Mouse (Mus musculus) embryonic facial prominence, embryonic 14.5 days (tissue): ENCODE results near the gene Rad51b. TPM values are rescaled to one million over a fixed set of nuclear protein-coding genes. Genes with fewer than 3 reads are reported as not detected.

Source experiments
- ATAC-seq: fragments of 200-750 bp; cut with Nextera tagmentation; 2 replicates; pipeline ENCODE4 v1.8.0; 2017; ENCODE audit warnings: low read depth, moderate number of reproducible peaks, moderate TSS enrichment
- DNase-seq: peaks from one replicate; pipeline ENCODE4 v3.0.0-alpha.2; 2015; ENCODE audit warnings: low spot score
- H3K27ac ChIP-seq: fragments of 300-500 bp; sonication (generic); replicated peaks from 2 replicates; pipeline ENCODE4 v1.5.1; 2014; ENCODE audit warnings: low read depth, mild to moderate bottlenecking, low read length, moderate library complexity
- H3K27me3 ChIP-seq: fragments of 300-500 bp; sonication (generic); replicated peaks from 2 replicates; pipeline ENCODE4 v1.6.1; 2014; ENCODE audit warnings: low read length; ENCODE audit not compliant: control insufficient read depth, insufficient read depth
- H3K36me3 ChIP-seq: fragments of 300-500 bp; sonication (generic); 2 replicates; pipeline ENCODE4 v1.6.1; 2014; ENCODE audit warnings: low read length, mixed read lengths; ENCODE audit not compliant: control insufficient read depth, insufficient read depth
- H3K4me1 ChIP-seq: fragments of 300-500 bp; sonication (generic); 2 replicates; pipeline ENCODE4 v1.6.1; 2014; ENCODE audit warnings: antibody characterized with exemption, low read length; ENCODE audit not compliant: control insufficient read depth, insufficient read depth
- H3K4me2 ChIP-seq: fragments of 300-500 bp; sonication (generic); 2 replicates; pipeline ENCODE4 v1.6.1; 2014; ENCODE audit warnings: low read depth, mild to moderate bottlenecking, low read length, moderate library complexity, mixed read lengths
- H3K4me3 ChIP-seq: fragments of 300-500 bp; sonication (generic); 2 replicates; pipeline ENCODE4 v1.5.1; 2014; ENCODE audit warnings: low read depth, mild to moderate bottlenecking, low read length
- H3K9ac ChIP-seq: fragments of 300-500 bp; sonication (generic); 2 replicates; pipeline ENCODE4 v1.6.1; 2014; ENCODE audit warnings: low read depth, mild to moderate bottlenecking, low read length, moderate library complexity, mixed read lengths
- H3K9me3 ChIP-seq: fragments of 300-500 bp; sonication (generic); 2 replicates; pipeline ENCODE4 v1.6.1; 2016; ENCODE audit warnings: low read length; ENCODE audit not compliant: control insufficient read depth
- WGBS: fragments of 180-500 bp; shearing (Covaris S2); extraction: QIAGEN DNeasy Blood & Tissue Kit; methylation state at CpG from one replicate; pipeline ENCODE4 v1.1.7; 2014; 5-methylcytosine and 5-hydroxymethylcytosine counted together
- polyA plus RNA-seq: library from polyadenylated mRNA; unstranded; fragments of >200 nt; fragmentation: Nextera tagmentation; extraction: Ambion mirVana; gene quantifications from 2 replicates; pipeline ENCODE4 v1.2.1, GENCODE M21; 2014

The Rad51b gene
- polyA plus RNA-seq, 1 experiment from 2014 or later, result 5.1 TPM

- DNase-seq (peak; percentile 93), ATAC-seq (peak; percentile 57; the same call in 1 of the 2 replicates)
- Histone ChIP-seq H3K9ac (no peak overlapping the region), H3K9me3 (no peaks in the 10 kb centered on the region), H3K27ac (peak overlapping the region; percentile 81), H3K27me3 (no peaks in the 10 kb centered on the region), H3K4me1 (peaks cover 29% of the 10 kb centered on the region), H3K4me3 (no peak overlapping the region), H3K4me2 (peak overlapping the region; percentile 30), H3K36me3 (no peaks in the 10 kb centered on the region)
- 25% methylated on average over 10 of the region's 10 CpGs for WGBS
Measured at GRCm38 (mm10) chr12:79663131-79663892, 366.2 kb downstream of the Rad51b start.

- H3K9me3 ChIP-seq, result no peaks in the 10 kb centered on the region
- no peak for ATAC-seq
Measured at GRCm38 (mm10) chr12:79663893-79664574, 367.0 kb downstream of the Rad51b start.

DNA sequence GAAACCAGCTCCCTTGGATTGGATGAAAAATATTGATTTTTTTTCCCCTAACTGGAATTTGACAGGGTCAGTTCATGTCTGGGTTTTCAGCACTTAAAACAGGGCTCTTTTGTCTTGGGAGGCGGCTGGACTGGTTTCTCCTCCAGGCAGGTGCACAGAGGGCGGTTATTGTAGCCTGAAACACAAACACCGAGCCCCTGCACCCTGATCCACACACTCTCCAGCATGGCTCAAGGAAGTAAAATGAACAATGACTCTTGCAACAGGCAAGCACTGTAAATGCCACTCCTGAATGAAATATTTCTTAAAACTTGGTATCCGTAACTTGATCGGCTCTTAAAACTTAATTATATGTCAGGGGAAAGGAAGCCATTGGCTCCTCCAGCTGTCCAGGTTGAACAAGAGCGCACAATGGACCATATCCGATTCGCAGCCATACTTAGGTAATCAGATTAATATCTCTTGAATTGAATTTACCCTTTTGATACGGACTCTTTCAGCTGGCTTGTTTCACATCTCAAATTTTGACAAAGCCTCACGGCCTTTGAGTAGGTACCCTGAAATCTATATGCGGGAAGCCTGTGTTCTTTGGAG lies 377.9 kb downstream of the Rad51b start:
- Histone ChIP-seq H3K4me1 (peaks cover 40% of the 10 kb centered on the region), H3K27ac (peak overlapping the region; percentile 84), H3K36me3 (no peaks in the 10 kb centered on the region), H3K4me2 (peak overlapping the region; percentile 32), H3K27me3 (no peaks in the 10 kb centered on the region), H3K4me3 (no peak overlapping the region), H3K9me3 (no peaks in the 10 kb centered on the region), H3K9ac (no peak overlapping the region)
- peak; percentile 90 for DNase-seq
- ATAC-seq, result peak; percentile 89
- 40% methylated on average over 11 of the region's 11 CpGs for WGBS

More at GRCm38 (mm10) chr12:79663893-79664574, 367.0 kb downstream of the Rad51b start:
- Histone ChIP-seq H3K4me3 (no peak overlapping the region), H3K36me3 (no peaks in the 10 kb centered on the region), H3K4me1 (peaks cover 29% of the 10 kb centered on the region), H3K27ac (peak overlapping the region; percentile 81), H3K27me3 (no peaks in the 10 kb centered on the region), H3K4me2 (no peak overlapping the region; the same call in 1 of the 2 replicates), H3K9ac (no peak overlapping the region)
- 56% methylated on average over 7 of the region's 7 CpGs for WGBS
- DNase-seq, result no peak

GRCm38 (mm10) chr12:79675440-79676176 lies 378.5 kb downstream of the Rad51b start:
- H3K27ac ChIP-seq, result peak overlapping the region; percentile 84
- peaks cover 46% of the 10 kb centered on the region for H3K4me1 ChIP-seq
- no peak overlapping the region for H3K9ac ChIP-seq
- H3K4me3 ChIP-seq, result no peak overlapping the region
- no peaks in the 10 kb centered on the region for H3K36me3 ChIP-seq
- H3K9me3 ChIP-seq, result no peaks in the 10 kb centered on the region
- H3K4me2 ChIP-seq, result peak overlapping the region; percentile 32
- no peaks in the 10 kb centered on the region for H3K27me3 ChIP-seq
- 21% methylated on average over 13 of the region's 13 CpGs for WGBS
- DNase-seq (peak; percentile 94), ATAC-seq (peak; percentile 80)

- no peaks in the 10 kb centered on the region for H3K27me3 ChIP-seq
- H3K9me3 ChIP-seq, result no peaks in the 10 kb centered on the region
- H3K4me3 ChIP-seq, result no peak overlapping the region
- peak overlapping the region; percentile 84 for H3K27ac ChIP-seq
- 64% methylated on average over 6 of the region's 6 CpGs for WGBS
- ATAC-seq (no peak), DNase-seq (no peak)
- H3K9ac ChIP-seq, result no peak overlapping the region
- no peak overlapping the region for H3K4me2 ChIP-seq
- no peaks in the 10 kb centered on the region for H3K36me3 ChIP-seq
- H3K4me1 ChIP-seq, result peaks cover 53% of the 10 kb centered on the region
Measured at GRCm38 (mm10) chr12:79676251-79676650, 379.2 kb downstream of the Rad51b start.

DNA sequence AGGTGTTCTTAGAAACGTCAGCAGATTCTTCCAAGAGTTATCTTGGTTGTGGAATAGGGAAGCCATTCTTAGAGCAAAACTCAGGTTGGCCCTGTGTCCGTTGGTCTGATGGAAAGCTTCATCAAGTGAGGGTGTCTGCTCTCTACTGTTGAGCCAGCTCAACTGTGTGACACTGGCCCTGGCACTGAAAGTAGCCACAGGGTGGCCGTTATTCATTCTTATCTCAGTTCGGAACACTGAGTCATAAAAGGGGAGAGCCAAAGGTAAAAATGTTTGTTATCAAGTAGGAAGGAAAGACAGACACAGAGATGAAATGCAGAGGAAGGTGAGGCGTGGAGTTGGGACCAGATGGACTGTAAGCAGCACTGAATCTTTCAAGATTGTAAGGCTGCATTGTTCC lies 379.8 kb downstream of the Rad51b start:
- no peaks in the 10 kb centered on the region for H3K9me3 ChIP-seq
- H3K27ac ChIP-seq, result peak overlapping the region; percentile 84
- 80% methylated on average over 5 of the region's 5 CpGs for WGBS
- no peak overlapping the region for H3K9ac ChIP-seq
- H3K4me3 ChIP-seq, result no peak overlapping the region
- H3K27me3 ChIP-seq, result no peaks in the 10 kb centered on the region
- H3K4me1 ChIP-seq, result peaks cover 59% of the 10 kb centered on the region
- H3K4me2 ChIP-seq, result no peak overlapping the region
- DNase-seq, result no peak
- H3K36me3 ChIP-seq, result no peaks in the 10 kb centered on the region
- no peak for ATAC-seq

DNA sequence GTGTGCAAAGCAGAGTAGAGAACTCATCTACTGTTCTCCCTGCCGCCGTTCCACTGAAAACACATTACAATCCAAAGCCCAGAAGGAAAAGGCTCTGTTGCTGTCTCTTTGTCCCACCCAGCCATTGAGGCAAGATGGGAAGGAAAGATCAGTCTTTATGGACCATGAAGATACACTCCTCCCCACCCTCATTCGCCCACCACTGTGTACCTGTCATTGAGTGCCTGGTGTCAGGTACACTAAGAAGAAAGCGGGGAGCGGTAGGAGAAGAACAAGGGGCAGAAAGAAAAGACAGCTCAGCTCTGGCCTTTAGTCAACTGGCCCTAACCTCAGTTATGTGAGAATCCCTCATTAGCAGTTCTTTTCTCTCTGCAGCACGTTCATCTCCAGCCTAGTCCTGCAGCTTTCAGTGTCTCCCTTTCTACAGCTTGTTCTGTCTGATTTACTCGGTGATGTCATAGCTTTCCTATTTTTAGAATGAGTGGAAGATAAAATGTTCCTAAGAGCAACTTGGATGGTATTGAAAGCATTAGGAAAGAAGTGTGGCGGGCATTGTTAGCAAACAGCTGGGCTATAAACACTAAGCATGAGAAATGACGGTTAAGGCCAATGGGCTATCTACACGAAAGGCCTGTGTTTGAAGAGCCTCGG lies 382.3 kb downstream of the Rad51b start:
- peak; percentile 62 for DNase-seq
- Histone ChIP-seq H3K36me3 (no peaks in the 10 kb centered on the region), H3K9ac (no peak overlapping the region), H3K27me3 (no peaks in the 10 kb centered on the region), H3K4me3 (no peak overlapping the region), H3K9me3 (no peaks in the 10 kb centered on the region), H3K4me1 (peaks cover 82% of the 10 kb centered on the region), H3K4me2 (no peak overlapping the region), H3K27ac (peak overlapping the region; percentile 79)
- WGBS, result 73% methylated on average over 11 of the region's 11 CpGs
- no peak for ATAC-seq
